Mouse (Mus musculus) midbrain, embryonic 13.5 days (tissue): ENCODE data around the gene Olfr1122. TPM values are rescaled to one million over a fixed set of nuclear protein-coding genes. Genes with fewer than 3 reads are reported as not detected.

Experiments used
- polyA plus RNA-seq: library from polyadenylated mRNA; unstranded; fragments of >200 nt; fragmentation: Nextera tagmentation; extraction: Ambion mirVana; gene quantifications from 2 replicates; pipeline ENCODE4 v1.2.1, GENCODE M21; 2015

Olfr1122 gene
- polyA plus RNA-seq, 1 experiment from 2014 or later: not detected

Other genes starting within 250 kb of the Olfr1122 start
- not detected in 2 replicates for gene Olfr1110, start 245.5 kb upstream of the Olfr1122 start, polyA plus RNA-seq
- gene Olfr1111, start 233.2 kb upstream of the Olfr1122 start, polyA plus RNA-seq: not detected in 2 replicates
- not detected in 2 replicates for gene Olfr1112, start 198.1 kb upstream of the Olfr1122 start, polyA plus RNA-seq
- not detected in 2 replicates for gene Olfr1113, start 176.9 kb upstream of the Olfr1122 start, polyA plus RNA-seq
- gene Olfr1115, start 137.8 kb upstream of the Olfr1122 start, polyA plus RNA-seq: not detected in 2 replicates
- gene Olfr1116, start 118.3 kb upstream of the Olfr1122 start, polyA plus RNA-seq: not detected in 2 replicates
- gene Olfr1118, start 78.3 kb upstream of the Olfr1122 start, polyA plus RNA-seq: not detected in 2 replicates
- gene Olfr1120, start 31.0 kb upstream of the Olfr1122 start, polyA plus RNA-seq: not detected in 2 replicates
- gene Olfr1121, start 16.0 kb upstream of the Olfr1122 start, polyA plus RNA-seq: not detected in 2 replicates
- not detected in 2 replicates for gene Olfr1123, start 30.8 kb downstream of the Olfr1122 start, polyA plus RNA-seq
- 0.07 TPM in 1 of 2 replicates, not detected in the other for gene Olfr1124, start 44.4 kb downstream of the Olfr1122 start, polyA plus RNA-seq
- not detected in 2 replicates for gene Olfr1126, start 68.1 kb downstream of the Olfr1122 start, polyA plus RNA-seq
- not detected in 2 replicates for gene Pramel7, start 111.2 kb downstream of the Olfr1122 start, polyA plus RNA-seq
- not detected in 2 replicates for gene Pramel6, start 120.7 kb downstream of the Olfr1122 start, polyA plus RNA-seq
- gene Olfr153, start 145.9 kb downstream of the Olfr1122 start, polyA plus RNA-seq: not detected in 2 replicates
- not detected in 2 replicates for gene Olfr1128, start 159.7 kb downstream of the Olfr1122 start, polyA plus RNA-seq
- not detected in 2 replicates for gene Olfr1129, start 188.1 kb downstream of the Olfr1122 start, polyA plus RNA-seq
- not detected in 2 replicates for gene Olfr1130, start 220.4 kb downstream of the Olfr1122 start, polyA plus RNA-seq
- not detected in 2 replicates for gene Olfr1131, start 241.3 kb downstream of the Olfr1122 start, polyA plus RNA-seq